8 mouse cellular contexts compared by ENCODE assay signal in the genomic region with DNA sequence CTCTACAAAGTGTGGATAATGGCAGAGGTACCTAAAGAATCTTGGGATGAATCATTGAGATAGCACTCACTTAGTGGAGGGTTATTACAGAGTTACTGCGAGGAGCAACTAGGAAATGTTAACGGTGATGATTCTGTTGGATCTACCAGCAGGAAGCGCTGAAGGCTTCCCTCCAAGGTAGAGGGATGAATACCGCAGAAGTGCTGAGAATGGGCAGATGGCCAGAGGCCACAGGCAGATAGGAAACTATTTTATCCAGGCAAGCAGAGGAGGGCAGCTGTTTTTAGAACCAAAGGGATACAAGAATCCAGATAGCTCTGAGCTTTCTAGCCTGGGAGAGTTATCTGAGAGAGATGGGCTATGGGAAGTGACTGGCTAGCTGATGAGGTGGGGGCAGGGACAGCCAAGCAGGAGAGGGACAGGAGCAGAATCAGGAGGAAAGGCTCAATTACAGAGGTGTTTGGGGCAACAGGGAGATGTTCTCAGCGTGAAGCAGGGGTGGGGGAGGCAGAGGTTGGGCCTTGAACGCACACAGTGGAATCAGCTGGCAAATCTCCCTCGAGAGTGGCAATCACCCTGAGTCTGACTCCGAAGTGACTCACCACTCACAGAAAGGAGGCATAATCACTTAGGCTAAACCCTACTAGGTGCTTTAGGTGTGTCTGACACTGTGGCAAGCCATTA. TPM values are rescaled to one million over a fixed set of nuclear protein-coding genes. Genes with fewer than 3 reads are reported as not detected.
DNase-seq lines count a peak whose midpoint lies in the region; ATAC-seq and TF ChIP-seq lines count a peak whose summit lies in the region.

No protein-coding gene starts in this region.

- no peaks in the 10 kb centered on the region for H3K36me3 ChIP-seq in ES-E14 (ENCODE audit: control insufficient read depth, insufficient read depth, low read length, poor library complexity, severe bottlenecking)
- no peaks in the 10 kb centered on the region for H3K36me3 ChIP-seq in forebrain, embryonic 14.5 days (ENCODE audit: control insufficient read depth, insufficient read depth, low read length)
- no peaks in the 10 kb centered on the region for H3K36me3 ChIP-seq in limb, embryonic 13.5 days

- in situ Hi-C loops in ES-E14 (cut with MboI; ENCODE audit: low sequenced_read_pairs in 2 of 2, unreplicated experiment in 2 of 2): no loop called here

- intact Hi-C loops in gastrocnemius, postnatal 14 days (cut with DNase I; ENCODE audit: low total_unique reads): loop anchor here (2.0 to 10.0 kb wide), 2 partner anchors 63 to 95 kb away; no protein-coding TSS in a partner anchor
- intact Hi-C loops in gastrocnemius, postnatal 36 days (cut with DNase I): loop anchor here (1.0 kb wide), 2 partner anchors 62 to 93 kb away; no protein-coding TSS in a partner anchor

- H3K9me3 ChIP-seq in ES-E14 (ENCODE audit: control insufficient read depth, insufficient read depth, low read depth, low read length): no peaks in the 10 kb centered on the region
- no peaks in the 10 kb centered on the region for H3K9me3 ChIP-seq in forebrain, embryonic 14.5 days (replicated peaks; ENCODE audit: control insufficient read depth, low read length)
- no peaks in the 10 kb centered on the region for H3K9me3 ChIP-seq in limb, embryonic 13.5 days

- no peak overlapping the region for H3K4me3 ChIP-seq in ES-E14 (ENCODE audit: insufficient read depth in 1 of 2, low read depth in 1 of 2, low read length in 2 of 2, poor library complexity in 1 of 2, severe bottlenecking in 1 of 2)
- no peak overlapping the region for H3K4me3 ChIP-seq in forebrain, embryonic 14.5 days (ENCODE audit: low read depth, low read length)
- no peak overlapping the region for H3K4me3 ChIP-seq in limb, embryonic 13.5 days

- H3K9ac ChIP-seq in ES-E14 (ENCODE audit: insufficient read depth, low read depth, low read length, poor library complexity, severe bottlenecking): peak overlapping the region; percentile 52
- H3K9ac ChIP-seq in forebrain, embryonic 14.5 days (ENCODE audit: low read length): peak overlapping the region; percentile 2; the same call in 1 of the 2 replicates
- H3K9ac ChIP-seq in limb, embryonic 13.5 days: peak overlapping the region; percentile 51

- H3K27ac ChIP-seq in ES-E14 (ENCODE audit: insufficient read depth, low read depth, low read length, poor library complexity, severe bottlenecking): peak overlapping the region; percentile 76; the same call in 1 of the 2 replicates
- peak overlapping the region; percentile 35; the same call in 1 of the 2 replicates for H3K27ac ChIP-seq in forebrain, embryonic 14.5 days (ENCODE audit: low read depth, low read length)
- no peak overlapping the region for H3K27ac ChIP-seq in limb, embryonic 13.5 days

- H3K4me2 ChIP-seq in forebrain, embryonic 14.5 days (ENCODE audit: low read length): peak overlapping the region; percentile 84; the same call in 1 of the 2 replicates
- H3K4me2 ChIP-seq in limb, embryonic 13.5 days (replicated peaks): no peak overlapping the region

- peak; percentile 36 for DNase-seq in gastrocnemius, postnatal 14 days
- no peak for DNase-seq in gastrocnemius, postnatal 36 days
- no peak for DNase-seq in ES-E14 (ENCODE audit: low read depth, low spot score)
- DNase-seq in forebrain, embryonic 14.5 days (ENCODE audit: low spot score): no peak
- DNase-seq in B cell, adult 2 months: no peak

- 30% methylated on average over 8 of the region's 8 CpGs for WGBS in forebrain, embryonic 14.5 days
- WGBS in limb, embryonic 13.5 days: 30% methylated on average over 8 of the region's 8 CpGs

- peaks cover 2 to 36% of the 10 kb centered on the region in 2 experiments; a peak in 3 of 4 replicates for H3K4me1 ChIP-seq in ES-E14 (ENCODE audit: control insufficient read depth in 2 of 2, insufficient read depth in 2 of 2, low read length in 2 of 2, poor library complexity in 1 of 2)
- H3K4me1 ChIP-seq in forebrain, embryonic 14.5 days (ENCODE audit: control insufficient read depth, insufficient read depth, low read length): peaks cover 30% of the 10 kb centered on the region
- peaks cover 51% of the 10 kb centered on the region for H3K4me1 ChIP-seq in limb, embryonic 13.5 days

- H3K27me3 ChIP-seq in forebrain, embryonic 14.5 days (replicated peaks; ENCODE audit: control insufficient read depth, insufficient read depth, low read length): no peaks in the 10 kb centered on the region
- no peaks in the 10 kb centered on the region for H3K27me3 ChIP-seq in limb, embryonic 13.5 days

- no peak for ATAC-seq in forebrain, embryonic 14.5 days
- ATAC-seq in limb, embryonic 13.5 days (ENCODE audit: low FRiP score, low read depth): no peak
- no peak for ATAC-seq in monocyte, adult 5-6 weeks (replicated peaks; ENCODE audit: insufficient number of reproducible peaks, low FRiP score, low TSS enrichment, poor library complexity, severe bottlenecking)
- ATAC-seq in granulocyte monocyte progenitor cell, adult 5-6 weeks (replicated peaks; ENCODE audit: poor library complexity, severe bottlenecking): no peak

TF ChIP-seq in ES-E14, 5 proteins besides CTCF, POLR2A, EP300 and RAD21:
- TF ChIP-seq ZNF384 (IDR thresholded peaks at IDR 0.05; ENCODE audit: low read depth, low read length) (no peak), CHD2 (IDR thresholded peaks at IDR 0.05; ENCODE audit: low read depth, low read length) (no peak), ZC3H11A (IDR thresholded peaks at IDR 0.05; ENCODE audit: borderline replicate concordance, low read depth, low read length) (no peak), MAFK (IDR thresholded peaks at IDR 0.05; ENCODE audit: insufficient read depth, low read depth, low read length) (no peak), HCFC1 (IDR thresholded peaks at IDR 0.05; ENCODE audit: borderline replicate concordance, insufficient read depth, low read length) (no peak)

RNA-seq across cellular contexts. Expression of gene Tex44, which starts 13.5 kb away (rescaled TPM):
- not detected for total RNA-seq in gastrocnemius, postnatal 14 days (2021)
- not detected for total RNA-seq in gastrocnemius, postnatal 36 days (2021)
- total RNA-seq in ES-E14 (2012; rRNA removed): 0.11 TPM in 1 of 2 replicates, not detected in the other
- not detected in 2 replicates for polyA plus RNA-seq in forebrain, embryonic 14.5 days (2014; fragmentation: Nextera tagmentation; extraction: Ambion mirVana)
- not detected in 2 replicates for polyA plus RNA-seq in limb, embryonic 13.5 days (2015; fragmentation: Nextera tagmentation; extraction: Ambion mirVana)
- not detected in 3 replicates for total RNA-seq in monocyte, adult 5-6 weeks (2017)
- total RNA-seq in granulocyte monocyte progenitor cell, adult 5-6 weeks (2014; fragmentation: Nextera tagmentation): not detected in 2 replicates
- total RNA-seq in granulocyte monocyte progenitor cell, adult 5-6 weeks (2017): not detected in 2 replicates

RNA-seq across cellular contexts. Expression of gene Nmur1, which starts 13.6 kb away (rescaled TPM):
- not detected for total RNA-seq in gastrocnemius, postnatal 14 days (2021)
- not detected for total RNA-seq in gastrocnemius, postnatal 36 days (2021)
- 0.18 TPM in 1 of 2 replicates, not detected in the other for total RNA-seq in ES-E14 (2012; rRNA removed)
- polyA plus RNA-seq in forebrain, embryonic 14.5 days (2014; fragmentation: Nextera tagmentation; extraction: Ambion mirVana): not detected in 2 replicates
- polyA plus RNA-seq in limb, embryonic 13.5 days (2015; fragmentation: Nextera tagmentation; extraction: Ambion mirVana): not detected in 2 replicates
- not detected in 3 replicates for total RNA-seq in monocyte, adult 5-6 weeks (2017)
- not detected in 2 replicates for total RNA-seq in granulocyte monocyte progenitor cell, adult 5-6 weeks (2014; fragmentation: Nextera tagmentation)
- total RNA-seq in granulocyte monocyte progenitor cell, adult 5-6 weeks (2017): not detected in 2 replicates

Comparison
In these comparisons a context has a peak if more than half of its experiments do, and no peak if none do; other contexts are left out.
1. H3K9ac ChIP-seq: peak in every context shown above with its lines; median percentile 52 in ES-E14; 51 in limb, embryonic 13.5 days; 2 in forebrain, embryonic 14.5 days.